Mouse (Mus musculus) CH12.LX (cell line): ENCODE results near the gene Taar8c. TPM values are rescaled to one million over a fixed set of nuclear protein-coding genes. Genes with fewer than 3 reads are reported as not detected.

Experiments used
- DNase-seq: peaks from one replicate; pipeline ENCODE4 v3.0.0-alpha.2; 2013; ENCODE audit errors: extremely low read depth
- H3K27ac ChIP-seq: 2 replicates; pipeline ENCODE4 v1.5.1; 2012; ENCODE audit warnings: low read depth, mild to moderate bottlenecking, control low read depth, moderate library complexity; ENCODE audit not compliant: insufficient read depth
- H3K27me3 ChIP-seq: replicated peaks from 2 replicates; pipeline ENCODE3; 2012; ENCODE audit warnings: inconsistent platforms
- H3K36me3 ChIP-seq, 2 experiments: replicated peaks in 1 of 2; 2 replicates each; pipeline versions ENCODE3 to v1.6.1; 2012; ENCODE audit warnings: inconsistent platforms in 1 of 2, low read length in 1 of 2, mild to moderate bottlenecking in 1 of 2, mixed read lengths in 1 of 2, moderate library complexity in 1 of 2; ENCODE audit not compliant: control insufficient read depth in 1 of 2, insufficient read depth in 1 of 2
- H3K4me1 ChIP-seq, 2 experiments: 2 replicates each; pipeline ENCODE4 v1.6.1; 2012; ENCODE audit warnings: inconsistent platforms in 1 of 2, moderate library complexity in 1 of 2; ENCODE audit not compliant: insufficient read depth in 2 of 2, control insufficient read depth in 1 of 2
- H3K4me2 ChIP-seq: 2 replicates; pipeline ENCODE4 v1.6.1; 2012; ENCODE audit warnings: low read depth, mild to moderate bottlenecking, control low read depth; ENCODE audit not compliant: poor library complexity, insufficient read depth, severe bottlenecking
- H3K4me3 ChIP-seq, 3 experiments: fragments of 150-350 bp in 1 of 3; sonication (generic) in 1 of 3; replicated peaks in 1 of 3; 2 replicates each; pipeline versions ENCODE3 to v1.5.1; 2011 to 2012; ENCODE audit warnings: low read depth in 2 of 3, low read length in 2 of 3, mild to moderate bottlenecking in 2 of 3, moderate library complexity in 2 of 3, control low read depth in 1 of 3, improper control_type of control experiment in 1 of 3, inconsistent platforms in 1 of 3, mixed read lengths in 1 of 3; ENCODE audit not compliant: poor library complexity in 1 of 3
- H3K79me2 ChIP-seq: replicated peaks from 2 replicates; pipeline ENCODE4 v1.6.1; 2012; ENCODE audit warnings: mild to moderate bottlenecking, moderate library complexity; ENCODE audit not compliant: control insufficient read depth, poor library complexity, insufficient read depth, severe bottlenecking; ENCODE audit errors: extremely low read depth
- H3K9ac ChIP-seq: 2 replicates; pipeline ENCODE4 v1.6.1; 2012; ENCODE audit warnings: low read depth, mild to moderate bottlenecking, control low read depth, moderate library complexity; ENCODE audit not compliant: insufficient read depth
- H3K9me3 ChIP-seq: replicated peaks from 2 replicates; pipeline ENCODE3; 2012; ENCODE audit warnings: low read length, inconsistent platforms, mixed read lengths
- BHLHE40 ChIP-seq: IDR thresholded peaks from 2 replicates; pipeline ENCODE4 v1.6.1; 2011; ENCODE audit warnings: mild to moderate bottlenecking, low read depth, low read length, improper control_type of control experiment
- CTCF ChIP-seq, 2 experiments: IDR thresholded peaks in 1 of 2; conservative IDR thresholded peaks in 1 of 2; 2 replicates each; pipeline ENCODE4 v1.5.1; 2011 to 2012; ENCODE audit warnings: low read depth in 2 of 2, low read length in 2 of 2, improper control_type of control experiment in 1 of 2, inconsistent platforms in 1 of 2, mild to moderate bottlenecking in 1 of 2, moderate library complexity in 1 of 2
- ELF1 ChIP-seq: IDR thresholded peaks from 2 replicates; pipeline ENCODE4 v1.6.1; 2014; ENCODE audit warnings: low read depth, mild to moderate bottlenecking, inconsistent platforms, low read length, improper control_type of control experiment
- EP300 ChIP-seq: IDR thresholded peaks from 2 replicates; pipeline ENCODE4 v1.6.1; 2011; ENCODE audit warnings: low read length, improper control_type of control experiment
- ETS1 ChIP-seq: conservative IDR thresholded peaks from 2 replicates; pipeline ENCODE4 v1.6.1; 2012; ENCODE audit warnings: low read depth, mild to moderate bottlenecking, inconsistent platforms, low read length, improper control_type of control experiment, moderate library complexity
- GABPA ChIP-seq: IDR thresholded peaks from 2 replicates; pipeline ENCODE4 v1.6.1; 2012; ENCODE audit warnings: low read depth, low read length, improper control_type of control experiment, inconsistent platforms; ENCODE audit not compliant: insufficient replicate concordance
- HCFC1 ChIP-seq: IDR thresholded peaks from 2 replicates; pipeline ENCODE4 v1.6.1; 2012; ENCODE audit warnings: low read depth, mild to moderate bottlenecking, inconsistent platforms, low read length, improper control_type of control experiment
- IRF4 ChIP-seq: IDR thresholded peaks from 2 replicates; pipeline ENCODE4 v1.6.1; 2014; ENCODE audit warnings: low read depth, mild to moderate bottlenecking, inconsistent platforms, low read length, improper control_type of control experiment
- JUN ChIP-seq: IDR thresholded peaks from 2 replicates; pipeline ENCODE4 v1.6.1; 2011; ENCODE audit warnings: low read depth, mild to moderate bottlenecking, low read length, improper control_type of control experiment, moderate library complexity; ENCODE audit not compliant: insufficient read depth
- JUND ChIP-seq: conservative IDR thresholded peaks from 2 replicates; pipeline ENCODE4 v1.6.1; 2011; ENCODE audit warnings: low read depth, low read length, improper control_type of control experiment
- KAT2A ChIP-seq: IDR thresholded peaks from 2 replicates; pipeline ENCODE4 v1.6.1; 2012; ENCODE audit warnings: low read length, improper control_type of control experiment, inconsistent platforms; ENCODE audit not compliant: insufficient replicate concordance
- MAX ChIP-seq: IDR thresholded peaks from 2 replicates; pipeline ENCODE4 v1.6.1; 2011; ENCODE audit warnings: low read length, improper control_type of control experiment
- MAZ ChIP-seq: IDR thresholded peaks from 2 replicates; pipeline ENCODE4 v1.6.1; 2012; ENCODE audit warnings: low read depth, mild to moderate bottlenecking, inconsistent platforms, low read length, improper control_type of control experiment, moderate library complexity
- MEF2A ChIP-seq: IDR thresholded peaks from 2 replicates; pipeline ENCODE4 v1.6.1; 2014; ENCODE audit warnings: low read depth, mild to moderate bottlenecking, inconsistent platforms, low read length, improper control_type of control experiment, borderline replicate concordance
- MXI1 ChIP-seq: IDR thresholded peaks from 2 replicates; pipeline ENCODE4 v1.6.1; 2011; ENCODE audit warnings: mild to moderate bottlenecking, low read depth, low read length, improper control_type of control experiment
- NELFE ChIP-seq: IDR thresholded peaks from 2 replicates; pipeline ENCODE4 v1.6.1; 2011; ENCODE audit warnings: low read depth, low read length, improper control_type of control experiment
- NRF1 ChIP-seq: IDR thresholded peaks from 2 replicates; pipeline ENCODE4 v1.6.1; 2014; ENCODE audit warnings: low read depth, mild to moderate bottlenecking, inconsistent platforms, low read length, improper control_type of control experiment, moderate library complexity
- PAX5 ChIP-seq: IDR thresholded peaks from 2 replicates; pipeline ENCODE4 v1.6.1; 2012; ENCODE audit warnings: low read length, inconsistent platforms, mixed read lengths
- POLR2A ChIP-seq: IDR thresholded peaks from 2 replicates; pipeline ENCODE4 v1.6.1; 2011; ENCODE audit warnings: low read depth, mild to moderate bottlenecking, improper control_type of control experiment, low read length
- POLR2AphosphoS2 ChIP-seq: IDR thresholded peaks from 2 replicates; pipeline ENCODE4 v1.6.1; 2011; ENCODE audit warnings: low read depth, low read length, improper control_type of control experiment
- RAD21 ChIP-seq: IDR thresholded peaks from 2 replicates; pipeline ENCODE4 v1.6.1; 2011; ENCODE audit warnings: low read depth, mild to moderate bottlenecking, low read length, improper control_type of control experiment, moderate library complexity
- RCOR1 ChIP-seq: conservative IDR thresholded peaks from 2 replicates; pipeline ENCODE4 v1.6.1; 2012; ENCODE audit warnings: low read depth, mild to moderate bottlenecking, inconsistent platforms, low read length, improper control_type of control experiment
- SIN3A ChIP-seq: IDR thresholded peaks from 2 replicates; pipeline ENCODE4 v1.6.1; 2012; ENCODE audit warnings: low read length, improper control_type of control experiment, inconsistent platforms
- SMC3 ChIP-seq: IDR thresholded peaks from 2 replicates; pipeline ENCODE4 v1.6.1; 2011; ENCODE audit warnings: low read depth, low read length, improper control_type of control experiment
- TBP ChIP-seq: conservative IDR thresholded peaks from 2 replicates; pipeline ENCODE4 v1.6.1; 2011; ENCODE audit warnings: low read depth, low read length, improper control_type of control experiment
- TCF12 ChIP-seq: IDR thresholded peaks from 2 replicates; pipeline ENCODE4 v1.6.1; 2014; ENCODE audit warnings: low read depth, mild to moderate bottlenecking, inconsistent platforms, low read length, improper control_type of control experiment
- UBTF ChIP-seq: IDR thresholded peaks from 2 replicates; pipeline ENCODE4 v1.6.1; 2012; ENCODE audit warnings: low read depth, mild to moderate bottlenecking, inconsistent platforms, low read length, improper control_type of control experiment, moderate library complexity
- ZC3H11A ChIP-seq: IDR thresholded peaks from 2 replicates; pipeline ENCODE4 v1.6.1; 2012; ENCODE audit warnings: low read depth, mild to moderate bottlenecking, inconsistent platforms, low read length, improper control_type of control experiment
- ZKSCAN1 ChIP-seq: IDR thresholded peaks from 2 replicates; pipeline ENCODE4 v1.6.1; 2012; ENCODE audit warnings: low read depth, inconsistent platforms, low read length, improper control_type of control experiment, borderline replicate concordance
- ZMIZ1 ChIP-seq: IDR thresholded peaks from 2 replicates; pipeline ENCODE4 v1.6.1; 2012; ENCODE audit warnings: low read depth, mild to moderate bottlenecking, inconsistent platforms, low read length, improper control_type of control experiment
- ZNF384 ChIP-seq: IDR thresholded peaks from 2 replicates; pipeline ENCODE4 v1.6.1; 2012; ENCODE audit warnings: low read depth, low read length, improper control_type of control experiment, inconsistent platforms
- dilution Hi-C: fragments of 300-500 bp; cut with MboI; formaldehyde crosslinking; loops from 2 replicates; pipeline ENCODE4 v1.14.3; 2020; ENCODE audit warnings: low sequenced_read_pairs; ENCODE audit not compliant: extremely low pct_unique_long_range_greater_than_20kb, extremely low pct_ligation_motif_present
- in situ Hi-C: fragments of 300-500 bp; cut with MboI; formaldehyde crosslinking; loops from 3 replicates; pipeline ENCODE4 v1.14.3; 2019; ENCODE audit warnings: low sequenced_read_pairs, low pct_ligation_motif_present, low pct_unique_long_range_greater_than_20kb, mixed read lengths
- polyA plus RNA-seq: library from polyadenylated mRNA; unstranded; fragments of >175 nt; gene quantifications from 2 replicates; pipeline ENCODE4 v1.2.1, GENCODE M21; 2012; ENCODE audit warnings: low read depth; ENCODE audit not compliant: insufficient read length
- total RNA-seq, 2 experiments: library from RNA; depleted of rRNA; stranded (reverse); fragments of 300-350 nt in 1 of 2; fragments of >200 nt in 1 of 2; gene quantifications; 2 replicates each; pipeline ENCODE4 v1.2.3; 2012 to 2014

Gene Taar8c
- total and polyA plus RNA-seq, 3 experiments, result not detected

DNA sequence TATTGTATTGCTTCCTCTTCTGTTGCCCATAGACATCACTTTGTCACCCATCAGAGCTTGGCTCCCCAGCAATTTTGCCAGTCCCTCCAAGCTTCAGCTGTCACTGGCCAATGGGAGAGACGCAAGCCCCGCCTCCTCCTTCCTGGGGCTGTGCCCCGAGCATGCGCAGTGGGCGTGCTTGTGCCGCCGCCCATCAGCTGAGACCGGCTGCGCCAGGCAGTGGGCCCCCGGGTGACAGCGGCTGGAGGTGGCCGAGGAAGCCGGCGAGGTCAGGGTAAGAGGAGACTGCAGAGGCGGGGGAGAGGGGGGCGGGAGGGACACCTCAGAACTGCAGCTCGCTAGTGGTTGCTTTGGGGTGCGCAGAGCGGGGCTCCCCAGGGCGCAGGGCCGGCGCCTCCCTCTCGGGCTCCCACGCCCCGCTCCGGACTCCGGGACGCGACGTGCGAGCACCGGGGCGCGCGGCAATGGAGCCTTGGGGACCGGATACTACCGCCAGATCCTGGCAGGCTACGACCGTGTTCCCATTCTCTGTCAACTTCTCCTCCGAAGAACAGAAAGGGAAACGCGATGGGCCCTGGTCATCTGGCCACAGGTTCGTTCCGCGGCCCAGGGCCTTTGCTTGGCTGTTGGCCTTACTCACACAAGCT lies 47.5 kb upstream of the Taar8c start, which contains the start of gene Stx7:
Stx7 (plus strand) TSS at position 168 of the 647 bp plus-strand sequence.
- in situ Hi-C loops, result loop anchor here (25.0 kb wide), 1 partner anchor 337 kb away; no protein-coding TSS in a partner anchor

DNA sequence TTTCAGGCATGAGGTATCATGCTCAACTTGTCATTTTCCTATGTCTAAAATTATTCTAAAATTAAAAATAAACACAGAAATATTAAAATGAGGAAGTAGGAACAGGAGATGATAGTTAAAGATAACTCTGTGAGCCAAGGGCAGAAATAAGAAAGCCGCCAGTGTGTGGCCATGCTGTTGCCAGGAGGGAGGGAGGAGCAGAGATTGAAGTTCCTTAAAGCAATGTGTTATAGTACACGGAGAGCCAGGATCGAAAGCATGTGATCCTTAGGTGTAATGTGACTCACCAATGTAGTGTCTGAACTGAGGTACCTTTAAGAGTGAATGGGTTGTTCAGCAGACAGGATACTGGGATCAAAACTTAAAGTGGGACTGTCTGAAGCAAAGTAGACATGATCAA lies 41.0 kb upstream of the Taar8c start:
- DNase-seq, result no peak
- TF ChIP-seq SMC3 (no peak), KAT2A (no peak), JUN (no peak), CTCF (conservative IDR thresholded peaks at IDR 0.05 in 1 of 2, IDR thresholded peaks at IDR 0.05 in 1 of 2; ENCODE audit: low read depth in 2 of 2, low read length in 2 of 2) (no peak), ZMIZ1 (no peak), PAX5 (no peak), MXI1 (no peak), POLR2AphosphoS2 (no peak), EP300 (no peak), ETS1 (no peak), IRF4 (no peak), RAD21 (no peak), NRF1 (no peak), SIN3A (no peak), UBTF (no peak), JUND (no peak), ZNF384 (no peak), BHLHE40 (no peak), GABPA (no peak), POLR2A (no peak)
- in situ Hi-C loops, result loop anchor here (25.0 kb wide), 1 partner anchor 330 kb away; no protein-coding TSS in a partner anchor

More for the DNA sequence above, 47.5 kb upstream of the Taar8c start, which contains the start of gene Stx7:
- DNase-seq, result peak; percentile 95
- Histone ChIP-seq H3K4me2 (peak within 1 kb of the TSS; percentile 65), H3K4me3 (peak within 1 kb of the TSS; percentile 76 to 84 (median 83)), H3K79me2 (peaks cover 44% of the 10 kb centered on the region), H3K27ac (peak within 1 kb of the TSS; percentile 16), H3K27me3 (no peaks in the 10 kb centered on the region), H3K36me3 (peaks cover 0 to 18% of the 10 kb centered on the region in 2 experiments), H3K9ac (peak within 1 kb of the TSS; percentile 87), H3K4me1 (peaks cover 3 to 29% of the 10 kb centered on the region in 2 experiments; a peak in 3 of 4 replicates), H3K9me3 (peaks cover 2% of the 10 kb centered on the region)
- TF ChIP-seq ELF1 (peak; percentile 76), MXI1 (peak; percentile 66; the same call in 1 of the 2 replicates), MEF2A (peak; percentile 44; the same call in 1 of the 2 replicates), MAZ (peak; percentile 58; the same call in 1 of the 2 replicates), ZC3H11A (no peak), POLR2A (peak; percentile 76), TCF12 (peak; percentile 74; the same call in 1 of the 2 replicates), TBP (peak; percentile 60; the same call in 1 of the 2 replicates), RAD21 (no peak), KAT2A (no peak), ETS1 (0 out of 2 replicates have a peak, but pooled peaks have one; percentile 32), NELFE (peak; percentile 63), NRF1 (peak; percentile 97), RCOR1 (no peak), POLR2AphosphoS2 (no peak), SIN3A (peak; percentile 94), HCFC1 (peak; percentile 41), EP300 (no peak), ZKSCAN1 (no peak), ZNF384 (no peak), UBTF (peak; percentile 95), MAX (0 out of 2 replicates have a peak, but pooled peaks have one; percentile 46), BHLHE40 (peak; percentile 44)
- dilution Hi-C loops, result no loop called here

More for the DNA sequence above, 41.0 kb upstream of the Taar8c start:
- no peaks in the 10 kb centered on the region for H3K27me3 ChIP-seq
- H3K4me3 ChIP-seq, result no peak overlapping the region
- no peak overlapping the region for H3K9ac ChIP-seq
- H3K27ac ChIP-seq, result no peak overlapping the region
- no peak overlapping the region; the same call in 1 of the 2 replicates for H3K4me2 ChIP-seq
- H3K79me2 ChIP-seq, result no peaks in the 10 kb centered on the region
- peaks cover 0 to 7% of the 10 kb centered on the region in 2 experiments; a peak in 2 of 4 replicates for H3K4me1 ChIP-seq
- H3K36me3 ChIP-seq, result no peaks in the 10 kb centered on the region
- dilution Hi-C loops, result no loop called here
- H3K9me3 ChIP-seq, result peaks cover 2% of the 10 kb centered on the region
